Mouse (Mus musculus): ENCODE data around the gene Ric3.

- TF ChIP-seq FLI1 (IDR thresholded peaks at IDR 0.05; ENCODE audit: low read length) (no peak), GATA1 (IDR thresholded peaks at IDR 0.05; ENCODE audit: borderline replicate concordance, low read length) (no peak)
Measured at GRCm38 (mm10) chr7:109031331-109031730, 51.8 kb downstream of the Ric3 start.

Data from megakaryocyte, embryonic 14.5 days (primary cell).